Mouse (Mus musculus) NIH3T3 (cell line): Measurements from ENCODE around the gene Sgms1.
A peak's percentile ranks its signal among the peaks of the same experiment; 100 is the strongest.

Experiments
- DNase-seq: peaks from one replicate; pipeline ENCODE4 v3.0.0-alpha.2; 2012; ENCODE audit warnings: low read depth

Gene Sgms1

DNA sequence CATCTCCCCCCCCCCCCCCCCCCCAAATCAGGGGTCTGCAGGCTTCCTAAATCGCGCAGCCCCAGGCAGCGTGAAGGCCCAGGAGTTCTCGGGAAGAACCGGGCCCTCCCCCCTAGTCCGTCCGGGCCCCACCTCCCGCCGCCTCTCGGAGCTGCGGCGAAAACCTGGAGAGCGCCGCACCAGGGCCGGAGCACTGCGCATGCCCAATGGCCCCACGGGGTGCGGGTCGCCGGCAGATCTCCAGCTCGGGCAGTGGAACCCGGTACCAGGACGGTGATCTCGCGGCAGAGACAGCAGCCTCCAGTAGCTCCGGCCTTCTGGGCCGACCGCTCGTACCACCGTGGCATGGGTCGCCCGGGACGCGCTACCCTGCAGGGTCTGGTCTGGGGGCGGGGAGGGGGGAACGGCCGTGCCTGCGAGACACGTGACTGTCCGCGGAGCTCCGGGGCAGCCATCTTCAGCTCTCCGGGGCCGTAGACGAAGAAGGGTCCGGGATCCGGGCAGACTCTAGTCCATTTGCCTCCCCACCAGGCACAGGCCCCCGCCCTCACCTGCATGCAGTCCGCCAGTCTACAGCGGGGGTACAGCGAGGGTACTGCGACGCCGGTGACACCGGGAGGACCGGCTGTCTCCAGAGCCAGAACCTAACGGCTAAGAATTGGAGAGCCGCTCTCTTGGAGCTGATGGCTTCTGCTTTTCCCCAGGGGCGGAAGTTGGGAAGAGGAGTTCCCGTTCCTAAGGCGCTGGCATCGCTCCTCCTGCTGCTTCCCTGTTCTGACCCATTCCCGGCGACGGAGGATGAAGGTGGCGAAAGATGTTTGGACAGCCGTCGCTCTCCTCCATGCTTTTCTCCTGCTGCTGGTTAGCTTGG, at the start of gene Sgms1:
Gene Sgms1 (minus strand): TSS at position 714 of the 871 bp plus-strand sequence.
- peak; percentile 98 for DNase-seq

DNA sequence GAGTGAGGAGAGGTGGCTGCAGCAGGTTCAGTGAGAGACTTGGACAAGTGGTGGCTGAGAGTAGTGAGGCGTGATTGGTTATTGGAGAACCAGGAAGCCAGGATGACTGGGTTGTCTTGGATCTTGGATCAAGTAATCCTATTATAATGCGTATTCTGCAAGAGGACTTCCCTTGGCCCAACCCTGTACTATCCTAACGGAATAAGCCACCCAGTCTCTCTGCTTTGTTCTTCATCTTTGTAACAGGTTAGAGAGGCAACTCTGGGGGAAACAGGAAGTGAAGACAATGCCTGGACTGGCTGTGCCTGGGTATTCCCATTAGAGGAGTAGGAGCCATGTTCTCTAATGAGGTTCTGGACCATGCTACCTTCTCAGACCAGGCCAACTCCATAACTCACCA, 36.3 kb upstream of the Sgms1 start:
- DNase-seq: no peak

DNA sequence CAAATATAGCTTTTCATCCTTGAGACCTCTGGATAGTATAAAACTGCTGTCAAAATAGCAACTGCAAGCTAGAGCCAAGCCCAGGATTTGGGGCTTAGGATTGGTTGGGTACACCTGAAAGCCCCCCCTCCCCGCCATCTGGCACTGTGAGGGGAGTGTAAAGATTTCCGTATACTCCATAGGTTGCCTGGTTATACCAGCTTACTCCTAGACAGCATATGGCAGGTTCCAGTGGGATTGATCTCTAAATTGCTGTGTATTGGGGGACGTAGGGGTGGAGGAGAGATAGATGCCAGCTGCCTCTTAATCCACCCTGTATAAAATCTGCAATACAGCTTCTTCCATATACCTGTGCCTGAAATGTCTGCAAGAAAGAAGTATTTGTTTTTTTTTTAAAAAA, 35.2 kb upstream of the Sgms1 start:
- no peak for DNase-seq

DNA sequence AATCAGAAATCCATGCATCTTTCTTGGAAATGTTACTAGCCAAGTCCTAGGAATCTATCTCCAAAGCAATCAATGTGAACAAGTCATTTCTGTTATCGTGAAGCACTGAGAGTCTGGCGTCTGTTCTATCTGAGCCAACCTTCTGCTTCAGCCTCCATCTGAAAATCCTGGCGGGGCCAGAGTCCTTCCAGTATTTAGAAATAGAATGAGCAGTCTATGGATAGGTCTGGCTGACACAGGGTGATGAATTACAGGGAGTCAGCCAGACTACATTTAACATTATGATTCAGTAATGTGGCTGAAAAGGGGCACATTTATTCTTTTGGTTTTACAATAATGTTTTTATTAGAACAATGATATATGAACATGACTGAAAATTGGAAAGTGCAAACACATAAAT, 29.6 kb upstream of the Sgms1 start:
- DNase-seq: peak; percentile 81

DNA sequence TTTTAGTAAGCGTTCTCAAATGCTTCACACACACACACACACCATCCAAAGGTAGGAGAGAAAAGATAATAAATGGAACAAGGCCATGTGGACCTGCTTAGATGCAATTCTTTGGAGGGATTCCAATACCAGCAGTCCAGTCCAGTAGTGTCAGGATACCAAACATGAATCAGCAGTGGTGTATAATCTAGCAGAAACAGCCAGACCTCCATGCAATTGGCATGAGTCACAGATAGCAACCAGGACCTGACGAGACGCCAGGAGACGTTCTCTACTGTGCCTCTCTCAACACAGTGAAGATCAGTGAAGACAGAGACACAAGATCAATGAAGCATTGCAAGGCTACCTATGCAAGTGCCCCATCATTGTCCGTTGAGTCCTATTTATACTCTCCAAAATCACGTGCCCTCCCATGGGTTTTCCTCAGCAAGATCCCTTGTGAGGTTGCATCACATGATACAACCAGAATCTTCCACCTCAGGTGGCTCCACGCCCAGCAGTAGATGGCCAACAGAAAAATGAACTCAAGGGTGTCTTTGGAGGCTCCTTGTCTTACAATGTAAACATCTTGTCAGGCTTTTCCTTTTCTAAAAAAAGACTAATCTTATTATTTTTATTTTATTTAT, 27.3 kb upstream of the Sgms1 start:
- peak; percentile 83 for DNase-seq

DNA sequence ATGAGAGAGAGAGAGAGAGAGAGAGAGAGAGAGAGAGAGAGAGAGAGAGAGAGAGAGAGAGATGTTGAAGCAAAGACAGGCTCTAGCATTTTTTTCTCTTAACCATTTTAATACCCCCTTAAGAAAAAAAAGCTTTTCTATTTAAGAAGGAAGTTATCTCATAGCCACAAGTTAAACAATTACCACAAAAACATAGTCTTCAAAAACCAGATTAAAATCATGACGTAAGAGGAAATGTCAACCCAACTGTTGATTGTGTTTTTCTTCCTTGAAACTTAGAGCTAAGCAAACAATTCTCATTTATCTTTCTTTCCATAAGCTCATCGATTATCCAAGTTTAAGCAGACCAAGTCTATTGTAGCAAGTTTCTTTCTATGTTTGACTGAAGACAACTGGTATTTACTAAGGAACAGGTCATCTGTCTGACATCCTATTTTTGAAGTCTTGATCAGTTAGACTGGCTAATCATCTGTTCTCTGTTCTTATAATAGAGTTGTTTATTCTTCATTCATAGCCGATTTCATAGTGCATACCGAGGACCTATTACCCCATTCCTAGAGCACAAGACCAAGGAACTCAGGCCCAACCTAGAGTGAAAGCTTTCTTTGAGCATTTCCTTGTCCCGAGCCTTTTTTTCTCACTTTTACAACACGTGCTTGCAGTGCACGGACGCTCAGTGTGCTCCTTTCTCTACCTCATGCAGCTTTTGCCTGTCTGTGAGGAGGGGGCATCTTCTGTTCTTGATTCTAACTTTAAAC, 20.3 kb upstream of the Sgms1 start:
- DNase-seq: no peak

DNA sequence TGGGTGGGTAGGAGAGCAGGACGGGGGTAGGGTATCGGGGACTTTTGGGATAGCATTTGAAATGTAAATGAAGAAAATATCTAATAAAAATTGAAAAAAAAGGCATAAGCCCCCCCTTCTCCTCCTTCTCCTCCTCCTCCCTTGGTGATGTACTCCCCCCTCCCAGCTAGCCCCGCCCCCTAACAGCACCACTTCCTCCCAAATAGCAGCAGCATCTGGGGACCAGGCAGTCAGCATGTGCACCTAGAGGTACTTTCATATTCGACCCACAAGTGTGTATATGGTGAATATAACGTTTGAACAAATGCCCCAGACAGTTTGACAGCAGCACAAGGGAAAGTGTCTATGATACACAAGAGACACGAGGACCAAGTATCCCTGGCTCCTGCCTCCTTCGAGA, 17.2 kb upstream of the Sgms1 start:
- DNase-seq: no peak

DNA sequence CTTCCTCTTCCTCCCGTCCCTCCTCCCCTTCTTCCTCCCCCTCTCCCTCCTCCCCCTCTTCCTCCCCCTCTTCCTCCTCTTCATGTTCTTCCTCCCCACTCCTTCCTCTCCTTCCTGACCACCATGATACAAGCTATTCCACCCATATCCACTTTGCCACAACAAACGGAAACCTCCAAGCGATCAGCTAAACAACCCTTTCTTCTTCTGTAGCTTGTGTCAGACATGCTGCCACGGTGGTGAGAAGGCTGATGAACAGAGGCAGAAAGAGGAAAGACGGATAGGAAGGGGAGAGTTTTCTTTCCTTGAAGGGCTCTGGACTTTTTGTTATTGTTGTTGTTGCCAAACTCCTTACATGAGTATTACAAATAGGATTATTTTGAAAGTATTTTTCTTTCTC, 14.9 kb upstream of the Sgms1 start:
- no peak for DNase-seq

DNA sequence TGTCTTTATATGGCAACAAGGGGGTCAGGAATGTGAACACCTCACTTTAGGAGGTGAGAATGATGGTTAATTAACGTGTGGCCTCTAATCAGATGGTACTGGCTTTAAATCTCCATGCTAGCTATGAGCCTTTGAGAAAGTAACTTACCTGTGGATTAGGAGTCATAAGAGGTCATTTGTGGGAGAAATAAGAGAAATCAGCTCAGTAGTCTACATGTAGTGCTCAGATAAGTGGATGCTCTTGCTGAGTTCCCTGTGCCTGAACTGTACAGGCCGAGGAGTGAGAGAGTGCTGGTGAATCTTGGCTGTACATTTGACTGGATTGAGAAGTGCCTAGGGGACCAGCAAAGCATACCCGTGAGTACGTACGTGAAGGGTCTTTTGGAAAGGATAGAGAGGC, 14.3 kb upstream of the Sgms1 start:
- DNase-seq: no peak

DNA sequence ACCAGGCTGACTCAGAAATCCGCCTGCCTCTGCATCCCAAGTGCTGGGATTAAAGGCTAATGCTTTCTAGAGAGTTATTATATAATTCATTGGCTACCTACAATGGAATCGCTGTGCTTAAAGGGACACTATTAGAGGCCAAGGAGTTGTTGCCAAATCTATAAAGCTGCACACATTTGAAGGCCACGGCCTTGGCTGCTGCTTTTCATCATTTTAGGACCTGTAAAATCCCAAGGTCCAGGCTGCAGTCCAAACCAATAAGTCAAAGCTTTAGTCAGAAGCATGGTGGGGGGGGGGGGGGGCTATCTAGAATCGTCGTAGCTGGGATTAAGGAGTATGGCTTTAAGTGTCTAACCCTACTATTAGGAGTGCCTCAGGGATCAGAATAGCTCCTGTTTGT, 9.0 kb upstream of the Sgms1 start:
- DNase-seq: no peak

DNA sequence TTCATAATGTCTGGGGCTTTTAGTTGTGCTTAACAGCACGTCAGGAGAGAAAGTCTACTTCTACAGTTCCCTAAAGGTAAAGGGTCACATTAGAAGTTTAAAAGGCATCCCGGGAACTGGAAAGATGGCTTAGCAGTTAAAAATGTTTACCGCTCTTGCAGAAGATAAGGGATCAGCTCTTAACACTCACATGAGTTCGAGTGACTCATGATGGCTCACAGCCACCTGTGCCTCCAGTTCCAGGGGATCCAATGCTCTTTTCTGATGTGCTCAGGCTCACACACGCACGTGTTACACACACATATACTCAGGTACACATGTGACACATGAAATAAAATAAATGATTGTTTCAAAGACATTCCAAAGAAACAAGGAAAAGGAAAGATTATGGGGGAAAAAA, 6.8 kb upstream of the Sgms1 start:
- peak; percentile 50 for DNase-seq

DNA sequence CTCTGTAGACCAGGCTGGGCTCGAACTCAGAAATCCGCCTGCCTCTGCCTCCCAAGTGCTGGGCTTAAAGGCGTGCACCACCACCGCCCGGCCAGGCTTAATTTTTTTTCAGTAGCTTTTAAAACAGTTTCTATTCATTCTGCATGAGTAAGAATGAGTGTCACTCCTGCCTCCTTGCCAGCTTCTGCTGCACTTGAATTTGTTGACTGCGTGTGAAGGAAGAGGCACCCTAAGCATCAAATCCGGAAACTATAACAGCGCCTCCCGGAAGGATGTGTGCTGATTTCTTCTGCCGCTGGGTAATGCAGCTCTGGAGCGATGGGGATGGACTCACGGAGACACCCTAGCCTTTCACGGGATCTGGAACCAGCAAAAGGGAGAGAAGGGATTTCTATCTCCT, 5.3 kb upstream of the Sgms1 start:
- DNase-seq: no peak

DNA sequence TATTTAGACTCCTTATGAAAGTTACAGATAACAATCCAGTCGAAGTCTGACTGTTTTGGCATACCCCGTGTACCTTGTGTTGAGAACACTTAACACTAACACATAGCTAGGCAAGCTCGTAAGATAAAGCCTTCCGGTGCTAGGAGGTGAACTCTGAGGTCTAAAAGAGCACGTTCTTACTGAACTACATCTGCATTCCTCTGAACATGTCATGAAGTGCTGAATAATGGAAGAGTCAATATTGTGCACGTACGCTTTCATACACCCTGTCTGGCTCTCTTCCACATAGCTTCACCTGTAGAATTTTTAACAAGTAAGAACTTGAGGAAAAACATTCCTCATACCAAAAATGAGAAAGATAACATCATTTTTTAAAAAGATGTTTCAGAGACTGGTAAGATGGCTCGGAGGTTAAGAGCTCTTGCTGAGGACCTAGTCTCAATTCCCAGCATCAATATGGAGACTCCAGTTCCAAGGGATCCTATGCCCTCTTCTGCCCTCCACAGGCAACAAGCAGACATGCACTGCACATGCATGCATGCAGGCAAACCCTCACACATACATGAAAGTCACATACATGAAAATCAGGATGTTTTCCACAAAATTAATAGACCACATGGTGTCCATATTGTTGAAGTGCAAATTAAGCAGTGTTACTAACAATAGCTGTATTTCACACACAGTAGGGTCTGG, 4.4 kb upstream of the Sgms1 start:
- DNase-seq: no peak

DNA sequence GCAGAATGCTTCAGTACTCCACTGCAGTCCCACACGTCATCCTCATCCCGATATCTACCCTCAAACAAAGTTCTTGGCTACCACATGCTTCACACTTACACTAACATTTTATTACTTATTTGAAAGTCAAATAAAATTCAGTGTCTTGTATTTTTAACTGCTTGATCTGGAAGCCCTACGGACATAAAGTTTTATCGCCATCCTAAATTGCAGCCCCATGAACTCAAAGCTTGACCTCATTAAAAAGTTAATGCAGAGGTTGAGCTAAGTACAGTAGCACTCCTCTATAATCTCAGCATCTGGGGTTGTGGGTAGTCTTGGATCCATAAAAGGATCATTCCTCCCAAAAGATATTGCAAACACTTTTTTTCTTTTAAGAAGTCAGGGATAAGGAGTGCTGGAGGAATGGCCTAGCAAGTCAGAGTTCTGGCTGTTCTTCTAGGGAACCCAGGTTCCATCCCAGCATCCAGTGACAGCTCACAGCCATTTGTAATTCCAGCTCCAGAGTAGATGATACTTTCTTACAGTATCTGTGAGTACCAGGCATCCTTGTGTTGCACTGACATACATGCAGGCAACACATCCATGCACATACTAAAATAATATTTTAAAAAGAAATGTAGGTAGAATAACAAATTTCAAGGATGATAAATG, 3.7 kb upstream of the Sgms1 start:
- DNase-seq: no peak

DNA sequence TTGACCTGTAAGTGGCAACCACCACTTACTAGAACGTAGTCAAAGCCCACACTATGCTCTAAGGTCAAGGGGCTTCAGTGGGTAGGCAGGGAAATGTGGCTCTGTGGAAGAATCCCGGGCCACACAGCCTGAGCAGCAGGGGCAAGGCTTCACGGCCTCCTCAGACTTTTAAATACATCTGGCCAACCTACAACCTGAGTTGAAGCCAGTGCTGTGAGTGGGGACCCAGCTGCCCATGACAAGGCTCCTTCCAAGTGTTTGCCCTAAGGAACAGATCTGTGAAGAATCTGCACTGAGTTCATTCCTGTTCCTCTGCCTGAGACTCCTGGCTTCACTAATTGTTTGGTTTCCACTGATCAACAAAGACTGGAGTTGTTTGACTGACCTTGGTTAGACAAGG, 1.9 kb upstream of the Sgms1 start:
- no peak for DNase-seq

DNA sequence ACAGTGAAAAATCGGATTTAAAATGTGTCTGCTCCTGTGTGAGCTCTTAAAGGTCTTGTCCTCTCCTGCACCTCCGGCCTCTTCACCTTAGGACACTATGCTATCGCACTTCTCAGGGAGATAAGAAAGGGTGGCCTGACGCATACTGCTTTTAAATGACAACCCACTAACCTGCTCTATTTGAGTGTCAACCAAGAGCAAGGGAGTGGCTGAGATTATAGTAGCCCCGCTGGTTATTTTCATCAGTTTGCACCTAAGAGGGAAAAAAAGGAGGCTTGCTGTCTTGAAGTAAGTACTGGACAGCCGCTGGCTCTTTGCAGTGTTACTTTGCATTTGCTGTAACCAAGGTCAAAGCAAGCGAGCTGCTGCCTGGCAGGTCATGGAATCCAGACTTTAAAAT, 602 bp upstream of the Sgms1 start:
- DNase-seq: no peak

DNA sequence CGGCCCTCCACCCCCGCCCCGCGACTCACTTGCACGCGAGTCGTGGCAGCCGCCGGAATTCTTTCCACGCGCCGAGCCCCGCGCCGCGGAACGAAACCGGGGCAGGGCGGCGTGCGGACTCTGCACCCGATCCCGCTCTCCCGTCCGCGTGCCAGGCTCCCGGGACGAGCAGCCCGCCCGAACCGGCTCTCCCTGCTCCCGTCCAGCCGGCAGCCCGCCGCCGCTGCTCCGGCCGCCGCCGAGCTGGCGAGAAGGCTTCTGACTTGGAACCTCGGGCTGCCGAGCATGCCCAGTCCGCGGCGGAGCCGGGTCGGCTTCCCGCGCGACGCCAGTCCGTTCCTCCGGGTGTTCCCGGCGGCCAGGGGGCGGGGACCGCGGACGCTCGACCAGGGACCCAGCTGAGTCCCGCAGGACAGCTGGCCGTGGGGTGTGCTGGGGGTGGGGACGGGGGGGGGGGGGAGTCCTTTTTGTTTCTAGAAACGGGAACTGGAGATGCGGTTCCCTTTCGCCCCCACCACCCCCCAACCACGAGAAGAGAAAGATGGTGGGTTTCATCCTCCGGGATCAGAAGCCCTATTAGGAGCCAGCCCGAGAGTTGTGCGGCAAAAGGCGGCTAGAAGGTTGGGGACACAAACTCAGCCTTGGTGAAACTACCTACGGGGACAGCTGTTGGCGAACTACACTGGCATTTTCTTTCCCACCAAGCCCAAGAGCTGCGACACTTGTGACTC, 1.2 kb downstream of the Sgms1 start:
- peak; percentile 97 for DNase-seq

DNA sequence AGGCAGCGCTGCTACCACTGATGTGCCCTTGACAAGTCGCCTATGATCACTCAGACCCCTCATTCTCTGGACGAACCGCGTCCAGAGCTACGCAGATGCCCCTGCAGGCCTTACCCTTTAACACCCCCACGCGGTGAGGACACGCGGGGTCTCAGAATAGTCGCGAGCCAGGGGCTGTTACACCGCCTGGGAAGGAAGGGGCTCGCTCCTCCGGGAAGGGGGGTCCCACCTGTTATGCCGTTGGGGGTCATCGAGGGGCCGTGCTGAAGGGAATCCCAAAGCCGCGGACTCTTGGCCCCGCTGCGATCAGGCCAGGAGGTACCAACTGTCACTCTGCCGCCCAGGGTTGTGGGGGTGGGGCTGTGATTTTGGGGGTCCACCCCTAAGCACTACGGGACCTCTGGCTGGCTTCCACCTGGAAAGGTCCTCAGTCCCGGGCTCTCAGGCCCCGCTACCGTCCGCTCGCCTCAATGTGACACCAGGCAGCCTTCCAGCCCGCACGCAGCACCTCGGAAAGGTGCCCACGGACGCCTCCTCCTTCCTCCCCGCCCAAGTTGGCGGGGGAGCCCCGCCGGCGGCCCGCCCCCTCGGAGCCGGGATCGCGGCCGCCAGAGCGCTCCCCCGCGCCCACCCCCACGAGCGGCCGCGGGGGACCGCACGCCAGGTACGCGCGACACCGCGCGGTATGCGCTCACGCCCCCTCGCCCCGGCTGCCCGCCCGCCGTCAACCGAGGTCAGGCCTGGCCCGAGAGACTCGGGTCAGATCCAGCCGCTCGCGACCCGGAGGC, 1.9 kb downstream of the Sgms1 start:
- peak; percentile 64 for DNase-seq

DNA sequence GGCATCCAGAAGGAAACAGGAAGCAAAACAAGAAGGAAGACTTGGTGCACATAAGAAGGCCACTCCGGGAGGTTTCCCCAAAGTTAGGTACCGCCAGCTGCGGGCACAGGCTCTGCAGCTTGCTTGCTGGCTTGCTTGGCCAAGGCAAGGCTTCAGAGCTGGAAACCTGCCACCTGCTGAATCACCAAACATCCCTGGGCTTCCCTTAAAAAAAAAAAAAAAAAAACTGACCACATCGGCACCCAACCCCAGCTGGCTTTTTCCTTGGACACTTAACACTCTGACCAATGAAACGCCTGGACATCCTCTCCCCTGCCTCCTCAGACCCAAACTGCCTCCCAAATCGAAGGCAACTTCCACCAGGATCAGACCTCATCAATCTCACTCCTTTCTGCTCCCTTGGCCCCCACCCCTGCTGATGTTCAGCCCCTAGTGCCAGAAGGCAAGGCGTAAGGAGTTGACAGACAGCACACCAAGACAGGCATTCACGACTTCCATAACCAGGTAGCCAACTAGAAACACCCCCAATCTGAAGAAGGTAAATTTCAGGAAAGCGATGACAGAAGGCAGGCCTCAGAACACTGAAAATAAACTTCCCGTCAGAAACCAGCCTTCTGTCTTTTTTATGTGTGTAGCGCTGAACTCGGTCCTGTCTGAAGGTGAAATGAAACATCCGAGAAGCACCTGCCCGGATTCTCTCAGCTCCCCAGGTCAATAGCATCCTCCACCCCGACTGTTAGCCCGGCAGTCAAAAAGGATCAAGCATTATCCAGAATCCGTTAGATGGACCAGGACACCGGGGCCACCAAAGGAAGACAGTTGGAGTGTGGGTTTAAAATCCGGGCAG, 2.7 kb downstream of the Sgms1 start:
- peak; percentile 99 for DNase-seq
